9 mouse cellular contexts compared by ENCODE assay signal in genomic region chr11:97802194-97802470, GRCm38 (mm10). TPM values are rescaled to one million over a fixed set of nuclear protein-coding genes. Genes with fewer than 3 reads are reported as not detected.
DNase-seq lines count a peak whose midpoint lies in the region; ATAC-seq and TF ChIP-seq lines count a peak whose summit lies in the region.
"Had no signal": no experiment of that assay in that cellular context is flagged by ENCODE, and none has a peak within 500 bp of the region (broad histone marks: within the 10 kb centered on the region; RNA-seq: fewer than 3 reads in every experiment).

No protein-coding gene starts in this region.

- no peak for TF ChIP-seq CTCF in layer of hippocampus, adult 2 months (conservative IDR thresholded peaks at IDR 0.05)

- H3K4me1 ChIP-seq in forebrain, embryonic 11.5 days (replicated peaks; ENCODE audit: control insufficient read depth, insufficient read depth, low read length) = peaks cover 27% of the 10 kb centered on the region
- H3K4me1 ChIP-seq in limb, embryonic 12.5 days (replicated peaks) = peaks cover 51% of the 10 kb centered on the region
- peaks cover 48% of the 10 kb centered on the region for H3K4me1 ChIP-seq in neural tube, embryonic 14.5 days (ENCODE audit: control insufficient read depth, insufficient read depth, low read length)

- H3K27me3 ChIP-seq in forebrain, embryonic 11.5 days (ENCODE audit: control insufficient read depth, insufficient read depth, low read length) = no peaks in the 10 kb centered on the region
- no peaks in the 10 kb centered on the region for H3K27me3 ChIP-seq in limb, embryonic 12.5 days
- H3K27me3 ChIP-seq in neural tube, embryonic 14.5 days (ENCODE audit: control insufficient read depth, insufficient read depth, low read length) = no peaks in the 10 kb centered on the region; the same call in 1 of the 2 replicates
- H3K27me3 ChIP-seq: Patski had no signal

- no peak overlapping the region for H3K9ac ChIP-seq in forebrain, embryonic 11.5 days (ENCODE audit: low read length)
- H3K9ac ChIP-seq in limb, embryonic 12.5 days (replicated peaks) = 0 out of 2 replicates have a peak overlapping the region, but pooled peaks have one; percentile 83
- H3K9ac ChIP-seq in neural tube, embryonic 14.5 days (replicated peaks; ENCODE audit: low read depth, low read length) = no peak overlapping the region

- WGBS in forebrain, embryonic 11.5 days = 65% methylated on average over 1 of the region's 1 CpGs
- 53% methylated on average over 1 of the region's 1 CpGs for WGBS in limb, embryonic 12.5 days
- WGBS in neural tube, embryonic 14.5 days = 45% methylated on average over 1 of the region's 1 CpGs

- ATAC-seq in forebrain, embryonic 11.5 days (replicated peaks; ENCODE audit: low FRiP score) = no peak
- ATAC-seq in limb, embryonic 12.5 days (ENCODE audit: insufficient number of reproducible peaks, insufficient read depth, low FRiP score, low TSS enrichment, low read depth) = no peak
- no peak for ATAC-seq in neural tube, embryonic 14.5 days (ENCODE audit: low read depth)
- ATAC-seq: Patski had no signal

- H3K4me3 ChIP-seq in layer of hippocampus, adult 2 months = no peak overlapping the region; the same call in 1 of the 2 replicates
- H3K4me3 ChIP-seq in forebrain, embryonic 11.5 days (ENCODE audit: low read depth, low read length) = no peak overlapping the region
- H3K4me3 ChIP-seq in limb, embryonic 12.5 days (replicated peaks) = peak overlapping the region; percentile 66; the same call in 1 of the 2 replicates
- peak overlapping the region; percentile 93 for H3K4me3 ChIP-seq in neural tube, embryonic 14.5 days (ENCODE audit: low read depth, low read length)

- no peak for DNase-seq in layer of hippocampus, adult 2 months (ENCODE audit: low spot score in 2 of 2)
- DNase-seq in layer of hippocampus, postnatal 14 days (ENCODE audit: low spot score in 2 of 2) = no peak
- no peak for DNase-seq in forebrain, embryonic 11.5 days (ENCODE audit: low spot score)
- DNase-seq in spleen, postnatal 36 days (ENCODE audit: low spot score in 2 of 2) = no peak
- no peak for DNase-seq in ovary, postnatal 14 days (ENCODE audit: low spot score)
- no peak for DNase-seq in cerebellum, postnatal 14 days

- H3K27ac ChIP-seq in layer of hippocampus, adult 2 months = peak overlapping the region; percentile 99
- 0 out of 2 replicates have a peak overlapping the region, but pooled peaks have one; percentile 8 for H3K27ac ChIP-seq in forebrain, embryonic 11.5 days (ENCODE audit: low read depth, low read length)
- no peak overlapping the region; the same call in 1 of the 2 replicates for H3K27ac ChIP-seq in limb, embryonic 12.5 days
- H3K27ac ChIP-seq in neural tube, embryonic 14.5 days (ENCODE audit: low read depth, low read length) = 0 out of 2 replicates have a peak overlapping the region, but pooled peaks have one; percentile 35

- H3K4me2 ChIP-seq in forebrain, embryonic 11.5 days (ENCODE audit: low read depth, low read length, severe bottlenecking) = no peak overlapping the region; the same call in 1 of the 2 replicates
- peak overlapping the region; percentile 79 for H3K4me2 ChIP-seq in limb, embryonic 12.5 days
- peak overlapping the region; percentile 90 for H3K4me2 ChIP-seq in neural tube, embryonic 14.5 days (ENCODE audit: low read depth, low read length)

- H3K9me3 ChIP-seq in forebrain, embryonic 11.5 days (ENCODE audit: control insufficient read depth, low read length) = no peaks in the 10 kb centered on the region
- H3K9me3 ChIP-seq in limb, embryonic 12.5 days = no peaks in the 10 kb centered on the region
- no peaks in the 10 kb centered on the region for H3K9me3 ChIP-seq in neural tube, embryonic 14.5 days (ENCODE audit: control insufficient read depth, low read length)

- H3K36me3 ChIP-seq in forebrain, embryonic 11.5 days (ENCODE audit: control insufficient read depth, insufficient read depth, low read length) = no peaks in the 10 kb centered on the region
- peaks cover 6% of the 10 kb centered on the region; the same call in 1 of the 2 replicates for H3K36me3 ChIP-seq in limb, embryonic 12.5 days
- no peaks in the 10 kb centered on the region for H3K36me3 ChIP-seq in neural tube, embryonic 14.5 days (ENCODE audit: control insufficient read depth, insufficient read depth, low read length)

RNA-seq across cellular contexts. Expression of gene Lasp1, which starts 3.3 kb away (rescaled TPM):
- 10 to 100 TPM; 88.1 to 91.4 TPM for total RNA-seq in layer of hippocampus, adult 2 months (2021)
- 100 to 1,000 TPM; 114 to 123 TPM for total RNA-seq in layer of hippocampus, postnatal 14 days (2021)
- polyA plus RNA-seq in forebrain, embryonic 11.5 days (2014; fragmentation: Nextera tagmentation; extraction: Ambion mirVana) = 77.6 and 77.8 TPM in 2 replicates
- polyA plus RNA-seq in limb, embryonic 12.5 days (2016; fragmentation: Nextera tagmentation; extraction: Ambion mirVana) = 110 and 120 TPM in 2 replicates
- 82.9 and 99.8 TPM in 2 replicates for polyA plus RNA-seq in neural tube, embryonic 14.5 days (2014; fragmentation: Nextera tagmentation; extraction: Ambion mirVana)

RNA-seq across cellular contexts. Expression of gene Rpl23, which starts 19.9 kb away (rescaled TPM):
- 100 to 1,000 TPM; 361 to 374 TPM for total RNA-seq in layer of hippocampus, adult 2 months (2021)
- 100 to 1,000 TPM; 372 to 419 TPM for total RNA-seq in layer of hippocampus, postnatal 14 days (2021)
- 400 and 454 TPM in 2 replicates for polyA plus RNA-seq in forebrain, embryonic 11.5 days (2014; fragmentation: Nextera tagmentation; extraction: Ambion mirVana)
- 513 and 518 TPM in 2 replicates for polyA plus RNA-seq in limb, embryonic 12.5 days (2016; fragmentation: Nextera tagmentation; extraction: Ambion mirVana)
- polyA plus RNA-seq in neural tube, embryonic 14.5 days (2014; fragmentation: Nextera tagmentation; extraction: Ambion mirVana) = 347 and 366 TPM in 2 replicates

RNA-seq across cellular contexts. Expression of gene 1700001P01Rik, which starts 26.4 kb away (rescaled TPM):
- 1 to 10 TPM; 1.3 to 2.4 TPM for total RNA-seq in layer of hippocampus, adult 2 months (2021)
- 1 to 10 TPM in 1 of 2 experiments, under 1 TPM in 1; 0.58 to 2.0 TPM for total RNA-seq in layer of hippocampus, postnatal 14 days (2021)
- 0.44 TPM in 1 of 2 replicates, not detected in the other for polyA plus RNA-seq in forebrain, embryonic 11.5 days (2014; fragmentation: Nextera tagmentation; extraction: Ambion mirVana)
- 0.37 TPM in 1 of 2 replicates, not detected in the other for polyA plus RNA-seq in limb, embryonic 12.5 days (2016; fragmentation: Nextera tagmentation; extraction: Ambion mirVana)
- 0.36 TPM in 1 of 2 replicates, not detected in the other for polyA plus RNA-seq in neural tube, embryonic 14.5 days (2014; fragmentation: Nextera tagmentation; extraction: Ambion mirVana)

RNA-seq across cellular contexts. Expression of gene Cwc25, which starts 35.8 kb away (rescaled TPM):
- total RNA-seq in layer of hippocampus, adult 2 months (2021) = 10 to 100 TPM; 20.1 to 20.6 TPM
- 10 to 100 TPM; 21.3 to 21.4 TPM for total RNA-seq in layer of hippocampus, postnatal 14 days (2021)
- 16.3 and 19.5 TPM in 2 replicates for polyA plus RNA-seq in forebrain, embryonic 11.5 days (2014; fragmentation: Nextera tagmentation; extraction: Ambion mirVana)
- 24.6 and 25.6 TPM in 2 replicates for polyA plus RNA-seq in limb, embryonic 12.5 days (2016; fragmentation: Nextera tagmentation; extraction: Ambion mirVana)
- polyA plus RNA-seq in neural tube, embryonic 14.5 days (2014; fragmentation: Nextera tagmentation; extraction: Ambion mirVana) = 13.8 and 13.9 TPM in 2 replicates

RNA-seq across cellular contexts. Expression of gene B230217C12Rik, which starts 38.4 kb away (rescaled TPM):
- total RNA-seq in layer of hippocampus, adult 2 months (2021) = 10 to 100 TPM; 67.8 to 72.6 TPM
- 10 to 100 TPM; 44.2 to 49.6 TPM for total RNA-seq in layer of hippocampus, postnatal 14 days (2021)
- 13.3 and 17.7 TPM in 2 replicates for polyA plus RNA-seq in forebrain, embryonic 11.5 days (2014; fragmentation: Nextera tagmentation; extraction: Ambion mirVana)
- polyA plus RNA-seq in limb, embryonic 12.5 days (2016; fragmentation: Nextera tagmentation; extraction: Ambion mirVana) = 11.8 and 13.2 TPM in 2 replicates
- 39.8 and 53.5 TPM in 2 replicates for polyA plus RNA-seq in neural tube, embryonic 14.5 days (2014; fragmentation: Nextera tagmentation; extraction: Ambion mirVana)

Comparison
In these comparisons a context has a peak if more than half of its experiments do, and no peak if none do; other contexts are left out.
1. H3K4me3 ChIP-seq: peak in limb, embryonic 12.5 days (single experiment) and neural tube, embryonic 14.5 days (single experiment); none in layer of hippocampus, adult 2 months (single experiment) and forebrain, embryonic 11.5 days (single experiment).